Mouse (Mus musculus) retina, embryonic 14.5 days (tissue): ENCODE measurements around the gene Kcna1.

ENCODE experiments used
- DNase-seq: peaks from one replicate; pipeline ENCODE4 v3.0.0-alpha.2; 2015; ENCODE audit warnings: low spot score

Gene Kcna1

DNA sequence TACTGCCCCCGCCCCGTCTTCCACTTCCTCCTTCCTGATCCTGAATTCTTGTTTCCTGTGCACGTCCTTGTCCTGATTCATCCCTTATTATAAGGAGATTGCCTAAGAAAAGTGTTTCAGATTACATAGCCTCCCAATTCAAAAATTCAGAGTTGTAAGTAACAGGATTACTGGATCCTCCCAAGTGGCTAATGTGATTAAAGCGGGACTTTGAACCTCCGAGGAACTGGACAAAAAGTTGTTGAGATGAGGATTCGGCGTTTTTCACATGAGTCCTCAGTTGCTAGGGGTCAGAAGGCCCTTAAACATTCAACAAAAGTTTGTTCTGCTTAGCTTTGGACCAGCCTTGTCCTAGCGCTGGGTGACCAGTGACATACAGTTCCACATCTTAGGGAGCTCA is at the start of gene Kcna1:
TSS of gene Kcna1 (minus strand) at position 4 of the 400 bp plus-strand sequence.
- DNase-seq: no peak

DNA sequence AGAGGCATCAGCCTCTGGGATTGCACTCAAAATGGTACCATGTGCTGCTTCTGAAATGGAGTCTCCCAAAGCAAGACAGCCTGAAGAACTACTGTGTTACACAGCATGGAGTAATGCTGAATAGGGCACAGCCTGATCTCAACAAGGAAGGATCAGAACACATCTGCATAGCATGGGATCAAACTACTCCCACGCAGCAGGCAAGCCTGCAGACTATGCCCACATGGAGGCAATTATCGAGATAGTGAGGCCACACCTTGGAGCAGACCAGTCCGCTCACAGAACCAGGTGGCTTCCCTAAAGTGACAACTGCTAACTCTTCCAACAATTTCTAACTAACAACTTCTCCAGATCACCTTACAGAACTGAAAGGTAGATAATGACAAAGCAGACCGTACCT is 40.9 kb upstream of the Kcna1 start:
- DNase-seq: no peak

DNA sequence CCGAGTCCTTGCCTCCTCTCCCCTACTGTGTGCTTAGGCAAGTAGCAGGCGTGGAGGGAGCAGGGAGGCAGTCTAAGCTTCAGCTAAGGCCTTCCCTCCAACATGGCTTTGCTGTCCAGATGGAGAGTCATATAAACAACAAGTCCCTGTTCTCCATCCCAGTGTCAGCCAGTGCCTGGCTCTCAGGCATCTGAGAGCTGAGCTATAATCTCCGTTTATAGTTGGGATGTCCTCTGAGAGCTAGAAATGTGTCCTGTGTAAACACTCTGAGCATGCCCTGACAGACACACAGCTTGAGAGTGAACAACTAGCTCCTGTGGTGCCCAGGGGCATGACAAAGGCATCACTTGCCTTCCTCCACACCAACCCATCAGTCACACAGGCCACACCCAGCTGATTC is 39.0 kb upstream of the Kcna1 start:
- DNase-seq: no peak

- peak; percentile 48 for DNase-seq
Observed at GRCm38 (mm10) chr6:126678961-126679360, 32.8 kb upstream of the Kcna1 start.

DNA sequence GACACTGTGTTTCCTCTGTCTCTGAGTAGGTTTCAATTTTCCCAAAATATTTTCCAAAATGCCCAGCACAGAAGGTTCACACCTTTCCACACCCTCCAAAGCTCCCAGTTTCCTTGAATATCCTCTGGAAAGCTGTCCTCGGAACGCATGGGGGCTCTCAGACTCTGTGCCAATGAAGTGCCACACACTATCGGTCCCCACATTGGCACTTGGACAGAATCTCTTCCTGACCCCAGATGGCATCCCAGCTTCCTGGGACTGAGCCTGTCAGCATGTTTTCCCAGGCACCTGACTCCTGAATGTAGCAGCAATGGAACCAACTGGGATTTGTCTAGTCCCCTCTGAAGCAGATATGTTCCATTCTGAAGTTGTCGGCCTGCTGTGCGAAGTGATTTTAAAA is 20.8 kb upstream of the Kcna1 start:
- DNase-seq: no peak

DNA sequence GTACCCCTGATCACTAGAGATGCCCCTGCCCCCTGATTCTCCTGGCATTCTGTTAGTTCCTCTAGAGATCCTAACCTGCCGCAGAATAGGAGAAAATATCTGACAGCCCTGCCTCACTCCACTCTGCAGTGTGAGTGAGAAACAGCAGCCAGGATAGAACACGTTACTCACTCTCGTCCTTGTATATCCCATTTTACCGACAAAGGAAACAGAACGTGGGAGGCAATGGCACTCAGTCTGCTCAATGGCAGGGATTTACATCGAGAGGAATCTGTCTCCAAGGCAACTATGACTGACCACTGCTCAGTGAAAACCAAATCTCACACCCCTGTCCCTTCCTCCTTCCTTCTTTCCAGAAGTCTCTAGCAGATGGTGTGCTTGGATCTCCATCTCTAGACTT is 19.9 kb upstream of the Kcna1 start:
- no peak for DNase-seq

DNA sequence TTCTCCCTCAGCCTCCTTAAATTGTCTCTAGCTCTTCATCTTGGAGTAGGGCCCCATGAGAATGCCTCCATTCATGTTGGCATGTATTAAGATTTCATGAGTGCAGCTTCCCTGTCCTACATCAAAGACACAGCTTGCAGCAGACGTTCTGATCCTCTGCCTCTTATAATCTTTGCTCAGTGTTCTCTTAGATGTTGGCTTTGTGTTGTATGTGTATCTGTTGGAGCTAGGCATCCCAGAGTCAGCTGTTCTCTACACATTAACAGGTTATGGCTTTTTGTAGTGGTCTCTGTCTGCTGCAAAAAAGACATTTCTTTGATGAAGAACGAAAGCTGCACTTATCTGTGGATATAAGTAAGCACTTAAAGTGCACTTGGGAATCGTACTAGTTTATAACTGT is 18.4 kb upstream of the Kcna1 start:
- DNase-seq: no peak

GRCm38 (mm10) chr6:126657646-126658394 is 11.6 kb upstream of the Kcna1 start:
- no peak for DNase-seq

DNA sequence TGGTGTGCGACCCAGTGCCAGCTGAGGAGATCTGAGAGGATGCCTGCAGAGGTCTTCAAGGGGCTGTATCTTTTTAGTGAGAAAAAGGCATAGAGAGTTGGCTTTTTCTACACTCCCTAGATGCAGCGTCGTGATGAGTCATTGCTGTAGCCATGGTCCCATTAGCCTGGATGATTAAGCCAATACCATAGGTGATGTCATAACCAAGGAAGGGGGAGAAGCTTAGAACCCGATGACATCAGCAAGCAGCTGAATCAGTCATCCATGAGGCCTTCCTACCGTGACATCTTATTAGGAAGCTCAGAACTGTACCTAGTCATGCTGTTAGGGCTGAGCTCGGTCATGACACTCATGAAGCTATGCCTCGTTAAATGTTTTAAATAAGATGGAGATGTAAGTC is 7.4 kb upstream of the Kcna1 start:
- DNase-seq: no peak

DNA sequence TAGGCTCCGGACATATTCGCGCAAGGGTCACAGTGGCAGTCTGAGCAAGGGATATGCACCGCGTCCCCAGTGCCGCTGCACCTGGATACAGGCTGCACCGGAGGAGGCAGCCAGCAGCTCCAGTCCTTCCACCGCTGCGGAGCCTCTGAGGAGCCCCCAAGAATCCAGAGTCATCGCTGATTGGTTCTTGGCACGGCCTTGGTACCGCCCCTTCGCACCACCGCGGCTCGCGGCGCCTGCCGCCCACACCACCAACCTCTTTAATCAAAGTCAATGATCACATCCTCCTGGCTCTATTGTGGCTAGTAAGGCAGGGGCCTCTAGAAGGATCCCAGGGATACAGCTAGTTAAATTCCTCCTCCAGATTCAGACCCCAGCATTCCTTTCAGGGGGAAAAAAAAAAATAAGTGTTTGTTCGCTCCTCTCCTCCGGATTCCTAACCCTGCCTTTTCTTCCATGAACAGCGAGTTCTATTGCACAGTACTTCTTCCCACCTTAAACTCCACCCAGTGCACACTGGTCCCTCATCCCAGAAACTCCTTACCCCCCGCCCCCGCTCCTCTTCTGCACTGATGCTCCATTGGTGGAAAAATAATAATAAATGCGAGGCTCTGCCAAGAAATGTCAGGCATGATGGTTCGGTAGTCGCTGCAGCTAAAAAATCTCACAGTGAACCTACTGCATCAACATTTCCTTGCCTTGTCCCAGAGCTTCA is 383 bp downstream of the Kcna1 start:
- peak; percentile 73 for DNase-seq

GRCm38 (mm10) chr6:126645044-126645541 is 1.1 kb downstream of the Kcna1 start:
- DNase-seq: peak; percentile 32

- DNase-seq: peak; percentile 51
Observed at GRCm38 (mm10) chr6:126644181-126645043, 1.8 kb downstream of the Kcna1 start.

DNA sequence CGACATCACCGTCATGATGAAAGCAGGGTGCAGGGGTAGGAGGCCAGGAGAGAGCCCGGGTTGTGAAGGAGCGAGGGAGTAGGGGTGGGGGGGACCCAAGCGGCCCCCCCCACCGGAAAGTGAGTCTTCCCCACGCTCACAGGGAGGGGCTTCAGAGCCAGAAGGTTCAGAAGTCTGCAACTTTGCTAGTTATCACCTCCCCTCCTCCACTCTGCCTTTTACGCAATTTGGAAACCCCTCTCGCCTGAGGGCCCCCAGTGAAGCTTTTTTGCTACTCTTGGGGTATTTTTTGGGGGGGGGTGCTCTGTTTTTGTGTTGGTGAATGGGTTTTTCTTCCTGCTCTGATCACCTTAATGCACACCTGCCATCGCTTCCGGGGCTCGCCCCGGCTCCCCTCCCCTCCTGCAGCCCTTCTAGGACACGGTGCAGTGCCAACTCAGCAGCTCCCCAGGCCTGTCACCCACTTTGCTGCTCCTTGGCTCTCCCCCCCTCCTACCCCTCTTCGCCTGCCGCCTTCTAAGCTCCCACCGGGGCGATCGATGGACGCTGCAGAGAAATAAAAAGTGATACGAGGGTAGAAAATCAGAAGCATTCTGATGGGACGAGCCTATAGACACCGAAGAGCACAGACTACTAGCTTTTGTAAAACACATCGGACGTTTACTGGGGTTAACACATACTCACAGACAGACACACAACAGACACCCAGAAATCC is 2.7 kb downstream of the Kcna1 start:
- no peak for DNase-seq

DNA sequence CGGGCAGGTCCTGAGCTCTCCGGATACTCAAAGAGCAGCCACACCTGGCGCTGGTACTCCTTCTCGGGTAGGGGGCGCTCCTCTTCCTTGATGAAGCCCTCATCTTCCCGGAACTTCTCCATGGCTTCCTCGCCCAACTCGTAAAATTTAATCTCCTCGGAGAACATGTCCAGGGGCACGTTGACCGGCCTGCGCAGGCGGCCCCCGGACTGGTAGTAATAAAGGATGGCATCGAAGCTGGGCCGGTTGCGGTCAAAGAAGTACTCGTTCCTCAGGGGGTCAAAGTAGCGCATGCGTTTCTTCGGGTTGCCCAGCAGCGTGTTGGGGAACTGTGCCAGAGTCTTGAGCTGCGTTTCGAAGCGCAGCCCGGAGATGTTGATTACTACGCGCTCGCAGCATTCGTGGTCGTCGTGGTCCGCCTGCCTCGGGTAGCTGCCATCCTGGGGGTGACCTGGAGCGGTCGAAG is 3.3 kb downstream of the Kcna1 start:
- DNase-seq: peak; percentile 70

DNA sequence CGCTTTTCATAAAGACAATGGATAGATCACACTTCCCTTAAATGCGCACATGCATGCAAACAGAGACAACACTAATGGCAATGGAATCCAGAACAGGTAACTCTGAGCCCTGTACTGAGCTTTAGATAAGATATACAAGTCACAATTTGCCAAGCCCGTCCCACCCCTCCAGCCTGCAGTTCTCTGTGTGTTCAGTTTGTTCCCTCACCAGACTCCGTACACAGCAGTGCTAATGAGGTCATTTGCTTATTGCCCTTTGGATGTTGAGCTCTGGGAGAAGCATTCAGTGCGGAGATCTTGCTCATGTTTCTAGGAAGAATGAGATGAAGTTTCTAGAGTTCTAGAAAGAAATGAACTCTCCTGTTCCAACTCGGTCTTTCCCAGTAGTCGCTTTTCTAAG is 17.7 kb downstream of the Kcna1 start:
- no peak for DNase-seq

DNA sequence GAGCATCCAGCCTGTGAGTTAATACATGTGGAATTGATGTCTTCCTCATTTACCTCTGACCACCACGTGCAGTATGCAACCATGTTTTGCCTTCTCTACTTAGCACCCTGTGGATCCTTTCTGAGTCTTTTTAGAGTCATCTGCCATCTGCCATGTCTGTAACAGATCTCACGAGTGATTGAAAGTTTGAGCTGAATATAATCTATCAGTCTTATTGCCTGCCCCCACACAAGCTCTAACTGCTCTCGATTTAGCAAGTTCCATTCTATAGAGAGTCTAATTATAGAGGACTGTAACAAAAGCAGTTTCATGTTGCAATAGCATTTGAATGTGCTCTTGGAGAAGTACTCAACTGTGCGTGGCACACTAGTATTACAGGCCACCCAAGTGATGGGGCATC is 27.7 kb downstream of the Kcna1 start:
- DNase-seq: no peak

- DNase-seq: no peak
Observed at GRCm38 (mm10) chr6:126610746-126611145, 35.4 kb downstream of the Kcna1 start.

DNA sequence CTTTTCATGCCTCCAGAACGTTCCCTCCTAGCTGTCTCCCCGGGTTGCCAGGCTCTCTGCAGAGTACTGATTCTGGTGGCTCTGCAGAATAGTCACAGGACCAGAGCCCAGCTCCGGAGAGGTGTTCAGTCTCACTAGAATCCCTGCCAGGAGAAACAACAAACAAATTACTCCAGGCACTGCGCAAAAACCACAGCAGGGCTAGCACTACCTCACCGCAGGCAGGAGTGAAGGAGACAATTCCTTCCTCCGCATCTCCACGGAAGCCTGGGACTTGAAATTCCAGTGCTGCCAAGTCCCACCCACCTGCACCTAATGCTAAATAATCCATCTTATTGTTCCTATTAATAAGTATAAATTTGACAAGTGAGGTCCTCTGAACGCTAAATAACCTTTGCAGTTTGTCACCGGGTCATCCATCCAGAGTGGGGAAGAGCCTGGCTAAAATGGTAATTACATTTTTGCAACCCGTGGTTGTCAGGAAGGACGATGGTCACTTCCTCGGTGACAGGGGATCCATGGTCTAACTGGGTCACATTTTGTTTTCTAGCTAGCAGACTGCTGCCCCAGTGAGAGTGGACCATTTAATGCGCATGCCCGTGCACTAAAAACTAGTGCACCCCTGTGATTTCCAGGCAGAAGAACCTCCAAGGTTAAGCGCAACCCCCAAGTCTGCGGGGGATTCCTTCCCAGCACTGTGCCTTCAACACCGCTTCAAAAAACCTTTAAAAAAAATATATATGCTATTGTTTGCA is 36.8 kb downstream of the Kcna1 start:
- no peak for DNase-seq

DNA sequence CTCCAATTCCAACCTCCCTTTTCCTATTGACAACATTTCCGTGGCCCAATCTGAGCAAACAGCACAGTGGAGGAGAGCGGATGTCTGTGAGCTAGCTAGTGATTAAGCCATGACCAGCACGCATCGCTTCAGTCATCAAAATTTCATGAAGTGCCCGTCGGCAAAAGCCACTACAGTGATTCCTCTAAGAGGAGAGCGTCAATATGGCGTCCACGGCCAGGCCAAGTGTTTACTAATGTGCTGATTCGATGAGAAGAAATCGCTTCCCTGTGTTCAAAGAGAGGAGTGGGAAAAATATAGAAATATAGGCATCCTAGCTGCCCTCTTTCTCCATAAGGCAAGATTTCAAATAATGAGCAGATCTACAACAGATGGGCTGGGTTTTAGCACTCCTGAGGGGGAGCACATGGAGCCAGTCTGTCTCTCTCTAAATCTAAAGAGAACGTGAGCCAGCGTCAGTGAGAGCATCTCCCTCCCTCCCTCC is 44.3 kb downstream of the Kcna1 start:
- DNase-seq: no peak

GRCm38 (mm10) chr6:126599201-126599995 is 46.8 kb downstream of the Kcna1 start:
- no peak for DNase-seq
